Mouse (Mus musculus): ENCODE measurements around the gene Col4a4.

The Col4a4 gene

DNA sequence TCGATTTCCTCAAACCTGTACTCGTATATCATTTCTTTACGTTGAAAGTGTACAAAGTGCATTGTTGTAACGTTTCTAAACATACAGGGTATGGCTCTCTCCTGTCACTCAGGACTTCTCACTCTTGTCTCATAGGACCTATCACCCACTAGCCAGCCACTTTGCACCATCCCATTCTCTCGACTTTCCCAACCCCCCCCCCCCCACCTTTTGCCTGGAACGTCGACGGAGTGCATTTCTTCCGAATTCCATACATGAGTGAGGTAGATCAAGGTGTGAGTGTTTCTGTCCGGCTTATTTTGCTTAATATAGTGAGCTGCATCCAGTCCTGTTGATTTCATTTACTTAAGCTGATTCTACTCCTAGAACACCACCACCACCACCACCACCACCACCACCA, 9.3 kb downstream of the Col4a4 start:
- DNase-seq: no peak

DNA sequence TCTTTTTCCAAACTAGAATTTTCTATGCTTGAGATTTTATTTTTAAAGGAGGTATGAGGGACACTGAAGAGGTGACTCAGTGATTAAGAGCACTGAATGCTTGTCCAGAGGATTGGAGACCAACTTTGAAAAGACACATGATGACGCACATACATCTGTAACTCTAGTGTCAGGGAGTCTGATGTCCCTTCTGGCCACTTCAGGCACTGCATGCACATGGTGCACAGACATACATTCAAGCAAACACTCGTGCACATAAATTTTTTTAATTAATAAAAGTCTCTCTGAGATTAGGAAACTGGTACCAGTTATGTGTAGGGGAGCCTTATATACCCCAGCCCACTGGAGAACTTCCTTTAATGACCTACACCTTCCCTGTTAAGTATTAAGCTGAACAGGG, 10.5 kb downstream of the Col4a4 start:
- no peak for DNase-seq

DNA sequence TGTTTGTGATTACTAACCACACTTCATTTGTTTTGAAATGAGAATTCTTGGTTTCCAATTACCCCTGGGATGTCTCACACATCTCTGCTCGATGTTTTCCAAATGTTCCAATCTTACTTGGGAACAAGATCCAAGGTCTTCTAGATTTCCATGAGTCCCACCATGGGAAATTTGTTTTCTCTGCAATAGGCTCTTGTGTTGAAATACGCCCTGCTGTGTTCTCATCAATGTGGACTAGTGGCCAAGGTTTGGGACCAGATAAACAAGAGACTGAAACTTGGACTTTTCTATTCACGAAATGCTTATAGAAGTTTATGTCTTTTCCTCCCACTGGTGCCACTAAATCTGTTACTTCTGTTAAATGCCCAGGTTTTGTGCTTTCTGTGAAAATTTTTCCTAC, 11.0 kb downstream of the Col4a4 start:
- no peak for DNase-seq

DNA sequence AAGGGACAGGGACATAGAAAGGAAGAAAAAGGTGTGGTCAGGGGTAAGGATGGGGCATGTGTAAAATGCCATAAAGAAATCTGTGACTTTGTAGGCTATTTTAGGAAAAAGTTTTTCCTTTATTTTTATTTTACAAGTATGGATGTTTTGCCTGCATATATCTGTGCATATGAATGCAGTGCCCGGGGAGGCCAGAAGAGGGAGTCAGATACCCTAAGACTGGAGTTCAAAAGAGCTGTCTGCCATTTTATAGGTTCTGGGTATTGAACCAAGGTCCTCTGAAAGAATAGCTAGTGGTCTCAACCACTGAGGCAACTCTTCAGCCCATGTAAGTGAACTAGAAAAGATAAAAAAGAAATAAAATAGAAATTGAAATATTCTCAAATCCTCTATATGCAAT, 14.9 kb downstream of the Col4a4 start:
- DNase-seq: peak; percentile 68

DNA sequence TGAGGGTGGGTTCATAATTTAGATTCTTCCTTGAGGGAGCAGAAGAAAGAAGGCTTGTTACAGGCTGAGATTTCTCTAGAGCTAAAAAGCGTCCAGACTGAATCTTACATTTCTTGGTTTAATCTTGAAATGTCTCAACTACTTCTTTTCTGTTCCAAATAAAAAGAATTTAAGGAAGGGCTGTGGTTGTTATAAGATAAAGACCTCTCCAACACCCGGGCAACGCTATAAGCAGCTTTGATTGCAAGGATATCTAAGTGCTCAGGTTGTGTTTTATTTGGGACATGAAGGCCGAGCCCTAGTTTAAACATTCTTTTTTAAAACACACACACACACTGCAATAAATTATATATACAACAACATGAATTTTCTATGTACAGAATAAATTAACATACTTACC, 17.2 kb downstream of the Col4a4 start:
- no peak for DNase-seq

DNA sequence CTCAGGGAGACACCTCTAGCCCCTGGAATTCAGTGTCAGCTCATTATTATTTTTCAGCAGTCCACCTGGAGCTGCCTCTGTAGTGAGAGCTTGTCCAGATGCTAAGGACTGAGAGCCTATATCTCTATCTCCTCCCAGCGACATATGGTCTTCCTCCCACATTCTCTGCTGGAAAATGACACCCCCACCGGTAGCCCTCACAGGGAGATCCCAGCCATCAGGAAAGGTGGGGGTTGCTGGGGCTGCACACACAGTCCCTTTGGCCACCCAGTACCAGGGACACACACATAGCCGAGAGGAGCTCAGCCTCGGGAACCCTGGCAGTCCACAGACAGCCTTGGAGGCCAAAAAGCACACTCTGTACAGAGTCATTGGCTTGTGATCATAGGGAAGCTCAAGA, 26.4 kb downstream of the Col4a4 start:
- DNase-seq: no peak

DNA sequence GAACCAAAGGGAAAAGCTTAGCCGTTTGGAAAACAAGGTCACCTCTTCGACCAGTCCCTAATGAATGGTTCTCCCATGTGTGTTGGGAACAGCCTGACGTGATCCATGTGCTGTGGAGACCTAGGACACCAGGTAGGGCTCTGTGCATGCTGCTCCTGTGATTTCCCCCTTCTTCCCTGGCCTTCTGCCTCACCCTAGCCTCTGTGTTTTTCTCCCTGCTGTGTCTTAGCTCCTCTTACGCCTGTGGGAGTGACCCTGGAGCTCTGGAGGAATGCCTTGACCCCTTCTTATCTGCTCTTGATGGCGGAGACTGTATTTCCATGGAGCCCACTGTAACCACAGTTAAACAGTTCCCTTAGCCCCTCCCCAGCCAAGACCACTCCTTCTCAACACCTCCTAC, 31.8 kb downstream of the Col4a4 start:
- DNase-seq: no peak

DNA sequence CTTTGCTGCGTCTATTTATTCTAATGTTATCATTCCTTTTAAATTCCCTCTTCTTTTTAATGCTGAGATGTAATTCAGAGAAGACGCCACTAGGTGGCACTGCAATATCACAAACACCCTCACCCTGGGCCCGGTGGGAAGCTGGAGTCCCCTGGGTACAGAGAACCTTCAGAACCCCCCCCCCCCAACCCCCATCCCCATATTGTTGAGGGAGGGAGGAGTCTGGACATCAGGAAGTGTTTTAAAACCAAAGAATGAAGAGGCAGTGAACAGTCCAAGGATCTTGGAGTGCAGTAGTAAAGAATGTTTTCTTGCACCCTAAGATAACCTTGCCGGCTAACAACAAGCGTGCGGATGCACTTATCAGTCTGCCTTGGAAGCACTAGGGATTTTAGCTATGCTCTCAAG, 32.2 kb downstream of the Col4a4 start:
- peak; percentile 26 for DNase-seq

DNA sequence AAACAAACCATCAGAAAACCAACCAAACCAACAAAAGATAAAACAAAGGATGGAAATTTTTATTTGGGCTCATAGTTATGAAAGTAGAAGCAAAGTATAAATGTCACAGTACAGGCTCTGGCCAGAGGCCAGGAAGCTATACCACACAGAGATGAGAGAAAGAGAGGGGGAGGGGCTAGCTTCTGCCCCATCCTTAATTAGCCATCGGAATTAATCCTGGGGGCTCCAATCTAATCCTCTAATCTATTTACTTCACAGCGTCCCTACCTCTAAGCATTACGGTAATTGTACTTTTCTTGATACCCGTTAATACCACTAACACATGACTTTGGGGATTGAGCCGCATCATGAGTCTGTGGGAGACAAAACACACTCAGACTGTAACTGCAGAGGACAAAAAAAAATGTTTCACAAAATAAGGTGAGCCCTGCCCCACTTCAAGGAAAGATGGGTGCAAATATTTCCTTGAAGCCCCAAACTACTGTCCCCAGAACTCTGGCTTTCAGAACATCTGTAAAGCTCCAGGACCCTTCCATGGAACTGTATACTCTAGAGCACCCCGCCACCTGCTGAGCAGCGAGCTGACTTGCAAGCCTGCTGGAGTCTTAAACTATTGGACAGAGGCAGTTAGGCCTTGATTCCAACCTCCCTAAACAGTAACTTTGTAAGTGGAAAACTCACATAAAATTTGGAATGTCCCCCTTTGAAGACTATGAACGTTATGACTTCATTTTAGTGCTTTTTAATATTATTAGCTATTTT, 41.3 kb downstream of the Col4a4 start:
- no peak for DNase-seq

DNA sequence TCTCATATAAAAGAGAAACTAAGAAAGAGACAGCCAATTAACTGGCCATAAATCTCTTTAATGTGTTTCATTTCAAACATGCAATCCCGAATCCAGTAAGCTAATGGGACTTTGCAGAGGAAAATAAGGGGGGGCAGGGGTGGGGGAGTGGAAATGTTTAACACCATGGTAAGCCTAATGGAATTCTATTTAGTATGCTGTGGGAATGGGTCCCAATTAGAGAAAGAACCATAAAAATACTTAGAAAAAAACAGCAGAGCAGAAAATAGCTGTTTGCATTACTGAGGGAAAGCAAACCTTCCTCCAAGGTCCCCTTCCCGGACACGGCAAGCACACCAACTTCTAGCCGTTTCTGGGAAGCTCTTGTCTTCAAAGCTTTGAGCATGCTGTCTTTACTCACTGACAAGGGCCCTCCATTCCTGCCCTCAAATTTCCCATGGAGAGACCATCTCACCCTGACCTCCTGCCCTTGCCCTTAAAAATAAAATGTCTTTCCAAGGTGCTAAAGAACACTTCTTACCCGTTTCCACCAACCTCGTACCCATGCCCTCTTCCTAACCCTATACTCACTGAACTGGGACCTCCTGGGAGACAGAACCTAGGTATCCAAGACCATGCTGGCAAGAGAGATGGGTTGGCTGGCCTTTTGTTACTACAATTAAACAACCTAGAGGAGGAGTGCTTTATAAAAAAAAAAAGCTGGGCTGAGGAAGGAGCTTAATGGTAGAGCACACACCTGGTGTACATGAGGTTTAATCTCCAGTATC, 42.0 kb downstream of the Col4a4 start:
- DNase-seq: no peak

DNA sequence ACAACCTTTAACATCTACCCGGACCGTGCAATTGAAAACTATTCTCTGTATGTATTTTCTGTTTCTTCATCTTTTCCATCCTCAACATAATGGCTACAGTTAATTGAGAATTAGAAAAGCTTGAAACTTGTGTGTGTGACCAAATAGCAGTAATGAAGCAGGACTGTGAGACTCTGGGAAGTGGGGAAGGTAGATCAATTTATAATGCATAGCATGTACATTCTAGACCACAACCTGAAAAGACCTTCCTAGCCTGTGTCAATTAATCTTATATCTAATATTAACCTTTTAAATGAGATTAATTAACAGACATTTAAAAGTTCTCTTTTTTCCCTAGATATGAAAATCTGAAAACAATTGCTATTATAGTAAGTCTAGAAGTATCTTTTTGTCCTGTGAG, 42.7 kb downstream of the Col4a4 start:
- DNase-seq: no peak

DNA sequence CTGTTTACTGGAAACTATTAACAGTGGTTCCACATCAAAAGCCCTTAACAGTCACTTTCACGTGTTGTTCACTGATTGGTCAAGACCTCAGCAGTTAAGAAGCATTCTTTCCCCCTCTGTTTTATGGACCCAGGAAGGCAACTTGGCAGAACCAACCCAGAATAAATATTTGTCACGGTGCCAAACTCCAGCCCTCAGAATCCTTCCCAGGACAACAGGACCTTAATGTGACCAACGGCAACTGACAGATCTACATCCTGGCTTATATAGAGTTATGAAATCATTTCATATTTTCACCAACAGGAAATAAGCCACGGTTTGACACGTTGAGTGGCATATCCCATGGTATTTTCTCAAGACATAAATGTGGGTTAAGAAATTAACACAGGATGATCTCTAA, 46.6 kb downstream of the Col4a4 start:
- no peak for DNase-seq

DNA sequence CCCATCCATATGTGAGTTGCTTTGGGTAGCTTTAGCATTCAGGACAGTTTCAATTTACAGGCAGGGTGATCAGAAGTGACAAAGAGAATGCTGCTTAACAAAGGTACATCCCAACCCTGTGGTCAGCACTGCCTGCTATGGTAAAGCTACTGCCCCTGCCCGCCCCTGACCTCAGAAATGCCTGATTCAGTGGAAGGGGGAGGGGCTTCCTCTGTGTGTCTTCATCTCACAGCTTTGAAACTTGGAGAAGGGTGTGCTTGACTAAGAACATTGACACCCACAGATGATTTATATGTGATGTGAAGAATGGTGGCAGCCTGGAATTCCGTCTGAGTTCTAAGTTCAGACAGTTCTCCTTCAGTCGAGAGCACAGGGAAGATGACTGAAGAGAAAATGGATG, 48.8 kb downstream of the Col4a4 start:
- no peak for DNase-seq

DNA sequence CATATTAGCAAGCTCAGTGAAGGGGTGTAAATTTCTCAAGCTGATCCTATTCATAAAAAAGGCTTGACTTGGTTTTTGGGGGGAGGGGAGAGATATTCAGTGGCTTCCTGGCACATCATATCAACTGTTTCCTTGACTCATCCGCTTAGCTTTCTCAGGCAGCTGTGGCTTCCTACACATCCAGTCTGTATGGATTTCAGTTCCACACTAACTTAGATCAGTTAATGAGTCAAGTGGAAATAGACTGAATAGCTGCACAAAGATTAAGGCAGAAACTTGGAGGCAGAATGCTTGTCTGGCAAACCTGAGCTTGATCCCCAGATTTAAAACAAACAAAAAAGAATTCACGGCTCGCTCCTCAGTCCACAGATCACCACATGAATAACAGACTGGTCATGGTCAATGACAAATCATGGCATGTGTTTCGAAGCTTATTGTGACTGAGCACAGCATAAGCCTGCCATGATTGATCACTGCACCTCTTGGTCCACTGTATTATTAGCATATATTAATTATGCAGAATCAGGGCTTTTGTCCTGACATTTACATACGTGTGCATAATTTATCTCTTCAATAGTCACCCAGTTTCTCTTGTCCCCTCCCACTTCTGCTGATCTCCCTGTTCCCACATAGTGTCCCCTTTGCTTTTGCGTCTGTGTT, 50.0 kb downstream of the Col4a4 start:
- no peak for DNase-seq

DNA sequence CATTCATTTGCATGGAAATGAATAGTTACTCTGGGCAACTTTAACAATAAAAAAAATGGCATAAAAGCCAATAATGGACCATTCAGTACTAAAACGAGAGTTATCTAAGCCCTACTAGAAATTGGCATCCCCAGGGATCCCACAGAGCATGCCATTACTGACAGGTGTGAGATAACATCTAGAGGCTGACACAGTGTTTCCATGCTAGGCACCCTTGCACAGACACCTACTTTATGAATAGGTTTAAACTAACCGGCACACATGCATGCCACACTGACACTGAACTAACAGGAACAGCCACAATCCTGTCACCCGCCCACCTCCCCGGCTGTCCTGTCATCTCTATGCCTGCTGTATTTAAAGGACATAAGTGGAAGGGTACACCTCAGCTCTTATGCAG, 58.7 kb downstream of the Col4a4 start:
- DNase-seq: no peak

DNA sequence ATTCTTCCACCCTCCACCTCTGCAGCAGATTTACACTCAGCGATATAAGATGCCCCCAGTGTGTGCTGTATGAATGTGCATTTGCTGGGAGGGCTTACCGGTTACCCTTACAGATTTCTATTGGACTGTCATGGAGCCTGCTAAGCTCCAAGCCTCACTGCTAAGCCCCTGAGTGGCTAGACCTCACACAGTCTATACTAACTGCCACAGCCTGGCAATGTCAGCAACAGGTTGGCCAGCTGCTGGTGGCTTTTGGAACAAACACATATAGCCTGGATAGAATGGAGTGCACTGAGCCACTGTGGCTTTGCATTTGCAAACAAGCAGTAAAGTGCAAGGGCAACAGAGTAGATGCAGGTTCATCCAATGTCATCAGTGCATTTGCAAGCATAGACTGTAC, 94.7 kb downstream of the Col4a4 start:
- DNase-seq: no peak

DNA sequence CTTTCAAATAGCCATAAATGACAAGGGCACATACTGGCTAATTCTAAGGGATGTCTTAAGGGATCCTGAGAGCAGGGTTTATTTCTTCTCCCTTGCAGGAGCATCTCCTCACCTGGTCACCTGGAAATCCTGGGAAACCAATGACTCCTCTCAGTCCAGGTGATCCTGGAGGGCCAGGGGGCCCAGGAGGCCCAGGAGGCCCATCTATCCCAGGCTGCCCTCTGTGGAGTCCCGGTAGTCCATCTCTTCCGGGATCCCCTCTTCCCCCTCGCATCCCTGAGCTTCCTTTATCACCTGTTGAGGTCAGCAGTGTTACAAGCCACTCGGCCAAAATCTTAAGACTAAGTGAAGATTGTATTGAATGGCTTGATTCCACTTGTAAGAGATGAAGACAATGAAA, 100.3 kb downstream of the Col4a4 start:
- DNase-seq: no peak

DNA sequence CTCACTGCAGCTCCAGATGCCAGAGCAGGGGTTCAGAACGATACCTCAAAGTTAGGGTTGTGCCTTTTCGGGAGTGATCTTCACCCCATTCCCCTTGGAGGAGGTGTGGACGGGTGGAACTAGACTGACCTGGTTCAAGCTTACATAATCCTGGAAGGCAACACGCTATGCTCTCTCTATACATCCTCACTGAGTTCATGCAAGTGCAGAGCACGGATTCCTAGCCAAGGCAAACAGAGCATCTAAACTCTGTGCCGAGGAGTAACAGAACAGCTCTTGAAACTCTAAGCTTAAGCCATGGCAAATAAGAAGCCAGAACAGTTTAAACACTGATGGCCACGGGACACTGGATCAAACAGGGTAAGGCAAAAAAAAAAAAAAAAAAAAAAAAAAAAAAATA, 104.3 kb downstream of the Col4a4 start:
- DNase-seq: peak; percentile 12

DNA sequence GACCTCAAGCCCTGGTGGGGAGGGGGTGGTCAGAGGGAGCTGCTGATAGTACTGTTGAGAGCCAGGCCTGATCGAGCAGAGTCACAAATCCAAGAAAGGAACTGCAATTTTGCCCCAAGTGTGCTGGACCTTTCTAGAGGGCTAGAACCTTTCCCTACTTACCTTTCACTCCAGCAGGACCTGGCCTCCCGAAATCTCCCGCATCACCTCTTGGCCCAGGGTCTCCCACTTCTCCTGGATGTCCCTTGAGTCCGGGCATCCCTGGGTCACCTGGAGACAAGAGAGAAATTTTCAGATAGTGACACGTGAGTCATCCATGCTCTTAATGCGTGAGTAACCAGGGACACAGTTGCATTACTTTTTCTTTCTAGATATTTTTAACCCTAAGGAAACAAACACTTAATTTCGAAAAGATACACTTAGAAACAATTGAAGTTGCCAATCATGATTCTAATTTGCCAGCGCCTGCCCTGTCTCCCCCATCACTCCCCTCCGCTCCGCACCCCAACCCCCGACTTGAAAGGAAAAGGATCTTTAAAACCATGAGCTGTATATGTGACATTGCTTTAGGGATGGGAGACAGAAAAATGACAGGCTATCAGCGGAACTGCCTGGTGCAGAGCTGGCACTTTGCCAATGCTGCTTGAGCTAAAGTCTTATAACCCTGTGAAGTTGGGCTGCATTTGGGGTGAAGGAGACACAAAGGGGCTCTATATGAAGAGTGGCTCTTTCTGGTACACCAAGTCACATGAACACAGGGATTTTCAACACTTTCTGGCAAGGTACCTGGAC, 106.8 kb downstream of the Col4a4 start:
- no peak for DNase-seq

DNA sequence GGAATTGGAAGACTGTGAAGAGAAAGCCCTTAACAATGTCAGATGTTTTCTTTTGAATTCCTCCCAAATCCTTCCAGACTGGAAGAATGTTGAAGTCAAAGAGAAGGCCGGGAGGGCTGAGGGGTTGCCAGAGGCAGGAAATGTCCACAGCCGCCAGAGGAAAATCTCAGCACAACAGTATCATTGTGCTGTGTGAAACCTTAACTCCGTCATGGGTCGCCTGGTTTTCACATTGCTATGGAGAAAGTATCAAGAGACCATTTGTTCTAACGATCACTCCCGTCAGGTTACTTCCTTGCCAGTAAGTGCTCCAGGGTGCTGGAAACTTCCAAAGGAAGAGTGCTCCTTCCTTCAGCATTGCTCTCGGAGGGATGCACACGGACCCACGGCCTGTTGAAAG, 109.9 kb downstream of the Col4a4 start:
- DNase-seq: no peak

DNA sequence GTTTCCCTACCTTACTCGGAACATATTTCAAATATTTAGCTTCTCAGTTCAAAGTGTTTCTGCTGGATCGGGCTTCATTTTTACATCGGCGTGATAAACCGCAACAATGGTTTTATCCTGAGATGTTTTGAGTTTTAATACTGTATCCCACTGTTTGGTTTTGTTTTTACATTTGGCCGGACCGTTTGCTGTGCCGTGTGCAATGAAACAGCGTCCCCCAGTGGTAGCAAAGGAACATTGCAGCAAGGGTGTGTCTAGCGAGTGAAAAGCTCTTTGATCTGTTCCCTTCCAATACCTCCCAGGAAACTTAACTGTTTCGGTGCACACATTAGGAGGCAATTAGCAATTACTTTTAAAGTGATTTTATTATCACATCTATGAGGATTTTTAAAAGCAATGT, 110.4 kb downstream of the Col4a4 start:
- peak; percentile 12 for DNase-seq

DNA sequence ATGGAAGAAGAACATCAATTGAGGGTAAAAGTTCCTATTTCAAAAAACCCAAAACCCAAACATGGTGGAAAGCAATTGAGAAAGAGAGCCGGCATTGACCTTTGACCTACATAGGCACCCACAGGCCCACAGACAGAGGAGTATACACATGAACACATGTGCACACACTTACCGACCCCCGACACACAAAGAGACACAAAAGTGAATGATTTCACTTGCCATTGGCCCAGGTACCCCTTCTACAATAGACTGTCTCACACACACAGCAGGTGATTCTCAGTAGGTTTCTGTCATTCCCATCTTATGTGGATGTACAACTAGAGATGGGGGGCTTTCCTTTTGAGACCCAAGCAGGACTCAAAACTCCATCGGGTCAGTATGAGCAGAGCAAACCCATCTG, 110.8 kb downstream of the Col4a4 start:
- DNase-seq: no peak

DNA sequence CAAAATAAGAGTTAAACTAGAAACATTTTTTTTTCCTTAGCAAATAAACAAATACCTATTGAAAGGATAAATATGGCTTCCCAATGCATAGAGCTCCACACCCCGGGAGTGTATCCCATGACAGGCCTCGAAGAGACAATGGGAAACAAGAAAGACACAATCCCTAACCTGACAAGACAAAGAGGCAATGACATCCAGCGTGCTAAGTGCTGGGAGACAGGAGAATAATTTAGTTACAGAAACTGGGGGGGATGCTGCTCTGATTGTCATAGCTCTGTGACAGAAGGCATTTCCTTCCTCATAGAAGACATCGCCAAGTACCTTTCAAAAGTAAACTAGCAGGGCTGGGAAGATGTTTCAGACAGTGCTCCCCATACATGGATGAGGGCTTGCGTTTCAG, 111.4 kb downstream of the Col4a4 start:
- DNase-seq: no peak

Data from lung, postnatal 36 days (tissue).